Mouse (Mus musculus) MEL (cell line): ENCODE data around the gene Kcnd2. TPM values are rescaled to one million over a fixed set of nuclear protein-coding genes. Genes with fewer than 3 reads are reported as not detected.

Experiments used
- DNase-seq: peaks from one replicate; pipeline ENCODE4 v3.0.0; 2011; ENCODE audit warnings: low read depth, low spot score
- H3K27ac ChIP-seq: 2 replicates; pipeline ENCODE4 v1.5.1; 2012; ENCODE audit warnings: low read depth, mild to moderate bottlenecking, control low read depth, low read length, moderate library complexity; ENCODE audit not compliant: control insufficient read depth
- H3K27me3 ChIP-seq, 2 experiments: fragments of 150-350 bp in 1 of 2; sonication (generic) in 1 of 2; 2 replicates each; pipeline ENCODE4 v1.6.1; 2012; ENCODE audit warnings: low read length in 2 of 2, mild to moderate bottlenecking in 2 of 2, improper control_type of control experiment in 1 of 2, moderate library complexity in 1 of 2; ENCODE audit not compliant: insufficient read depth in 2 of 2, control insufficient read depth in 1 of 2
- H3K36me3 ChIP-seq, 2 experiments: 2 replicates each; pipeline ENCODE4 v1.6.1; 2012 to 2014; ENCODE audit warnings: low read length in 2 of 2, improper control_type of control experiment in 1 of 2, inconsistent platforms in 1 of 2, mild to moderate bottlenecking in 1 of 2; ENCODE audit not compliant: insufficient read depth in 2 of 2, control insufficient read depth in 1 of 2
- H3K4me1 ChIP-seq, 2 experiments: fragments of 150-350 bp in 1 of 2; sonication (generic) in 1 of 2; 2 replicates each; pipeline ENCODE4 v1.6.1; 2012; ENCODE audit warnings: low read length in 2 of 2, improper control_type of control experiment in 1 of 2, mild to moderate bottlenecking in 1 of 2; ENCODE audit not compliant: insufficient read depth in 2 of 2, control insufficient read depth in 1 of 2
- H3K4me3 ChIP-seq, 2 experiments: fragments of 150-350 bp in 1 of 2; sonication (generic) in 1 of 2; 2 replicates each; pipeline ENCODE4 v1.5.1; 2012; ENCODE audit warnings: low read depth in 2 of 2, low read length in 2 of 2, mild to moderate bottlenecking in 2 of 2, moderate library complexity in 2 of 2, control low read depth in 1 of 2, improper control_type of control experiment in 1 of 2; ENCODE audit not compliant: control insufficient read depth in 1 of 2, insufficient read depth in 1 of 2
- H3K79me2 ChIP-seq: 2 replicates; pipeline ENCODE4 v1.6.1; 2012; ENCODE audit warnings: mild to moderate bottlenecking, low read length, moderate library complexity; ENCODE audit not compliant: control insufficient read depth, poor library complexity, insufficient read depth
- H3K9ac ChIP-seq: 2 replicates; pipeline ENCODE4 v1.6.1; 2012; ENCODE audit warnings: low read depth, mild to moderate bottlenecking, control low read depth, low read length, moderate library complexity; ENCODE audit not compliant: control insufficient read depth, poor library complexity, severe bottlenecking
- H3K9me3 ChIP-seq: fragments of 150-350 bp; sonication (generic); replicated peaks from 2 replicates; pipeline ENCODE4 v1.6.1; 2012; ENCODE audit warnings: mild to moderate bottlenecking, low read length, improper control_type of control experiment, moderate library complexity; ENCODE audit not compliant: insufficient read depth
- CTCF ChIP-seq, 3 experiments: IDR thresholded peaks in 2 of 3; conservative IDR thresholded peaks in 1 of 3; 2 replicates each; pipeline ENCODE4 v1.5.1; 2011 to 2012; ENCODE audit warnings: low read length in 3 of 3, low read depth in 2 of 3, mild to moderate bottlenecking in 2 of 3, improper control_type of control experiment in 1 of 3, inconsistent platforms in 1 of 3, mixed read lengths in 1 of 3, moderate library complexity in 1 of 3; ENCODE audit not compliant: control insufficient read depth in 1 of 3, insufficient read depth in 1 of 3, poor library complexity in 1 of 3, severe bottlenecking in 1 of 3
- EP300 ChIP-seq, 2 experiments: IDR thresholded peaks; 2 replicates each; pipeline ENCODE4 v1.6.1; 2011; ENCODE audit warnings: improper control_type of control experiment in 2 of 2, low read length in 2 of 2, low read depth in 1 of 2, mild to moderate bottlenecking in 1 of 2
- GABPA ChIP-seq: IDR thresholded peaks from 2 replicates; pipeline ENCODE4 v1.6.1; 2012; ENCODE audit warnings: low read depth, mild to moderate bottlenecking, inconsistent platforms, low read length, improper control_type of control experiment, moderate library complexity
- GATA1 ChIP-seq: IDR thresholded peaks from 2 replicates; pipeline ENCODE4 v1.6.1; 2011; ENCODE audit warnings: low read depth, low read length, improper control_type of control experiment
- HCFC1 ChIP-seq: IDR thresholded peaks from 2 replicates; pipeline ENCODE4 v1.6.1; 2012; ENCODE audit warnings: low read depth, mild to moderate bottlenecking, inconsistent platforms, low read length, improper control_type of control experiment, moderate library complexity
- MAZ ChIP-seq: IDR thresholded peaks from 2 replicates; pipeline ENCODE4 v1.6.1; 2012; ENCODE audit warnings: low read depth, mild to moderate bottlenecking, inconsistent platforms, low read length, improper control_type of control experiment
- MXI1 ChIP-seq: IDR thresholded peaks from 2 replicates; pipeline ENCODE4 v1.6.1; 2011; ENCODE audit warnings: mild to moderate bottlenecking, low read depth, low read length, improper control_type of control experiment
- POLR2AphosphoS5 ChIP-seq: IDR thresholded peaks from 2 replicates; pipeline ENCODE4 v1.6.1; 2012; ENCODE audit warnings: low read depth, borderline replicate concordance, mild to moderate bottlenecking, inconsistent platforms, low read length, moderate library complexity, mixed read lengths
- RAD21 ChIP-seq: IDR thresholded peaks from 2 replicates; pipeline ENCODE4 v1.6.1; 2011; ENCODE audit warnings: mild to moderate bottlenecking, low read depth, low read length, improper control_type of control experiment
- RCOR1 ChIP-seq: IDR thresholded peaks from 2 replicates; pipeline ENCODE4 v1.6.1; 2012; ENCODE audit warnings: low read depth, mild to moderate bottlenecking, inconsistent platforms, low read length, improper control_type of control experiment
- SMC3 ChIP-seq: IDR thresholded peaks from 2 replicates; pipeline ENCODE4 v1.6.1; 2011; ENCODE audit warnings: low read depth, low read length, improper control_type of control experiment
- TCF12 ChIP-seq: IDR thresholded peaks from 2 replicates; pipeline ENCODE4 v1.6.1; 2014; ENCODE audit warnings: low read depth, mild to moderate bottlenecking, inconsistent platforms, low read length, improper control_type of control experiment, moderate library complexity
- USF2 ChIP-seq, 2 experiments: IDR thresholded peaks; 2 replicates each; pipeline ENCODE4 v1.6.1; 2011 to 2012; ENCODE audit warnings: improper control_type of control experiment in 2 of 2, low read length in 2 of 2, borderline replicate concordance in 1 of 2, inconsistent platforms in 1 of 2, low read depth in 1 of 2, mild to moderate bottlenecking in 1 of 2; ENCODE audit not compliant: insufficient read depth in 1 of 2
- ZC3H11A ChIP-seq: IDR thresholded peaks from 2 replicates; pipeline ENCODE4 v1.6.1; 2012; ENCODE audit warnings: low read depth, mild to moderate bottlenecking, inconsistent platforms, low read length, improper control_type of control experiment
- ZMIZ1 ChIP-seq: IDR thresholded peaks from 2 replicates; pipeline ENCODE4 v1.6.1; 2012; ENCODE audit warnings: low read depth, mild to moderate bottlenecking, inconsistent platforms, low read length, improper control_type of control experiment, moderate library complexity
- polyA plus RNA-seq, 2 experiments: library from polyadenylated mRNA; stranded (reverse) in 1 of 2; unstranded in 1 of 2; fragments of >175 nt in 1 of 2; fragments of >200 nt in 1 of 2; gene quantifications; 2 replicates each; pipeline versions ENCODE4 v1.2.1 to v1.2.4; 2012; ENCODE audit warnings: low replicate concordance in 2 of 2, low read depth in 1 of 2; ENCODE audit not compliant: insufficient read length in 2 of 2, insufficient read depth in 1 of 2, missing spikeins in 1 of 2
- total RNA-seq: library from RNA; depleted of rRNA; stranded (reverse); fragments of 300-350 nt; gene quantifications from 2 replicates; pipeline ENCODE4 v1.2.3, GENCODE M21; 2012

Kcnd2 gene
- total and polyA plus RNA-seq, 3 experiments = not detected

GRCm38 (mm10) chr6:21609381-21610059, 394.2 kb downstream of the Kcnd2 start:
- no peak overlapping the region for H3K9ac ChIP-seq
- no peak for DNase-seq
- TF ChIP-seq USF2 (IDR thresholded peaks at IDR 0.05; ENCODE audit: borderline replicate concordance in 1 of 2, insufficient read depth in 1 of 2, low read depth in 1 of 2, low read length in 2 of 2) (no peak), SMC3 (no peak), HCFC1 (no peak), RAD21 (no peak), GATA1 (no peak), CTCF (IDR thresholded peaks at IDR 0.05 in 2 of 3, conservative IDR thresholded peaks at IDR 0.05 in 1 of 3; ENCODE audit: control insufficient read depth in 1 of 3, insufficient read depth in 1 of 3, low read depth in 2 of 3, low read length in 3 of 3, poor library complexity in 1 of 3, severe bottlenecking in 1 of 3) (no peak), EP300 (IDR thresholded peaks at IDR 0.05; ENCODE audit: low read depth in 1 of 2, low read length in 2 of 2) (no peak), MXI1 (no peak), POLR2AphosphoS5 (no peak)
- H3K79me2 ChIP-seq = no peaks in the 10 kb centered on the region
- no peak overlapping the region for H3K27ac ChIP-seq
- H3K9me3 ChIP-seq = no peaks in the 10 kb centered on the region
- H3K4me3 ChIP-seq = no peak overlapping the region
- H3K27me3 ChIP-seq = no peaks in the 10 kb centered on the region
- H3K4me1 ChIP-seq = no peaks in the 10 kb centered on the region
- no peaks in the 10 kb centered on the region for H3K36me3 ChIP-seq

GRCm38 (mm10) chr6:21629989-21630388, 414.7 kb downstream of the Kcnd2 start:
- TF ChIP-seq TCF12 (no peak), POLR2AphosphoS5 (no peak), ZC3H11A (no peak), CTCF (IDR thresholded peaks at IDR 0.05 in 2 of 3, conservative IDR thresholded peaks at IDR 0.05 in 1 of 3; ENCODE audit: control insufficient read depth in 1 of 3, insufficient read depth in 1 of 3, low read depth in 2 of 3, low read length in 3 of 3, poor library complexity in 1 of 3, severe bottlenecking in 1 of 3) (no peak), RCOR1 (no peak), MAZ (no peak), GATA1 (no peak), ZMIZ1 (no peak), USF2 (IDR thresholded peaks at IDR 0.05; ENCODE audit: borderline replicate concordance in 1 of 2, insufficient read depth in 1 of 2, low read depth in 1 of 2, low read length in 2 of 2) (no peak), GABPA (no peak)
- H3K79me2 ChIP-seq = no peaks in the 10 kb centered on the region
- H3K4me3 ChIP-seq = no peak overlapping the region
- H3K4me1 ChIP-seq = no peaks in the 10 kb centered on the region
- H3K9ac ChIP-seq = no peak overlapping the region
- no peaks in the 10 kb centered on the region; a peak in 1 of 4 replicates for H3K27me3 ChIP-seq
- H3K27ac ChIP-seq = no peak overlapping the region
- no peaks in the 10 kb centered on the region for H3K36me3 ChIP-seq
- no peak for DNase-seq
- H3K9me3 ChIP-seq = no peaks in the 10 kb centered on the region
